Comparison of ENCODE assay signal across 7 mouse cellular contexts in genomic region chr13:63234520-63234919, GRCm38 (mm10).
A peak's percentile ranks its signal among the peaks of the same experiment; 100 is the strongest.
DNase-seq lines count a peak whose midpoint lies in the region; ATAC-seq and TF ChIP-seq lines count a peak whose summit lies in the region.
"Not testable (repeated sequence)": the region's sequence is repeated elsewhere in the genome, so short reads cannot be mapped to it uniquely, and the experiment has no call there.

No protein-coding gene starts in this region.

- not testable (repeated sequence) for TF ChIP-seq POLR2A in ES-Bruce4 (IDR thresholded peaks at IDR 0.05; ENCODE audit: insufficient read depth, low read length); MEL (IDR thresholded peaks at IDR 0.05; ENCODE audit: control insufficient read depth in 1 of 2, insufficient read depth in 1 of 2, low read depth in 1 of 2, low read length in 2 of 2, poor library complexity in 1 of 2)

- not testable (repeated sequence) for ATAC-seq in hindbrain, postnatal 0 days; kidney, postnatal 0 days (replicated peaks; ENCODE audit: low FRiP score, low read depth); liver, embryonic 14.5 days (ENCODE audit: insufficient read depth); lung, postnatal 0 days

- not testable (repeated sequence) for H3K36me3 ChIP-seq in ES-Bruce4 (ENCODE audit: control insufficient read depth, insufficient read depth, low read length, poor library complexity, severe bottlenecking); MEL (ENCODE audit: control insufficient read depth in 1 of 2, insufficient read depth in 2 of 2, low read length in 2 of 2); hindbrain, postnatal 0 days (ENCODE audit: insufficient read depth, low read length); kidney, postnatal 0 days (ENCODE audit: insufficient read depth, low read length); liver, embryonic 14.5 days (replicated peaks; ENCODE audit: control insufficient read depth, insufficient read depth, low read depth); lung, postnatal 0 days (ENCODE audit: insufficient read depth, low read length)

- H3K27ac ChIP-seq in ES-Bruce4 (ENCODE audit: insufficient read depth, low read length); MEL (ENCODE audit: control insufficient read depth, low read depth, low read length); gastrocnemius, adult 2 months; hindbrain, postnatal 0 days; kidney, postnatal 0 days; liver, embryonic 14.5 days; lung, postnatal 0 days (ENCODE audit: low read length): not testable (repeated sequence)

- not testable (repeated sequence) for H3K9me3 ChIP-seq in ES-Bruce4 (replicated peaks; ENCODE audit: control insufficient read depth, insufficient read depth, low read length, poor library complexity, severe bottlenecking); MEL (replicated peaks; ENCODE audit: insufficient read depth, low read length); hindbrain, postnatal 0 days (ENCODE audit: low read length); kidney, postnatal 0 days (replicated peaks; ENCODE audit: low read length); liver, embryonic 14.5 days (ENCODE audit: control insufficient read depth, low read length); lung, postnatal 0 days (ENCODE audit: low read length)

- not testable (repeated sequence) for DNase-seq in MEL (ENCODE audit: low read depth, low spot score); gastrocnemius, adult 2 months; hindbrain, postnatal 0 days (ENCODE audit: low spot score); kidney, postnatal 0 days (ENCODE audit: low spot score); liver, embryonic 14.5 days (ENCODE audit: low read depth in 3 of 3, low spot score in 3 of 3); lung, postnatal 0 days (ENCODE audit: low spot score)

- H3K27me3 ChIP-seq in ES-Bruce4 (ENCODE audit: control insufficient read depth, insufficient read depth, low read length, poor library complexity, severe bottlenecking); MEL (ENCODE audit: control insufficient read depth in 1 of 2, insufficient read depth in 2 of 2, low read length in 2 of 2); hindbrain, postnatal 0 days (ENCODE audit: insufficient read depth, low read length); kidney, postnatal 0 days (ENCODE audit: insufficient read depth, low read length); liver, embryonic 14.5 days (ENCODE audit: control insufficient read depth, insufficient read depth, low read length); lung, postnatal 0 days (replicated peaks; ENCODE audit: insufficient read depth, low read length): not testable (repeated sequence)

- TF ChIP-seq EP300 in ES-Bruce4 (IDR thresholded peaks at IDR 0.05; ENCODE audit: insufficient read depth, low read depth, low read length); MEL (IDR thresholded peaks at IDR 0.05; ENCODE audit: low read depth in 1 of 2, low read length in 2 of 2); liver, embryonic 14.5 days (IDR thresholded peaks at IDR 0.05; ENCODE audit: low read depth); lung, postnatal 0 days (IDR thresholded peaks at IDR 0.05): not testable (repeated sequence)

- not testable (repeated sequence) for H3K4me3 ChIP-seq in ES-Bruce4 (ENCODE audit: low read depth, low read length); MEL (ENCODE audit: control insufficient read depth in 1 of 2, insufficient read depth in 1 of 2, low read depth in 2 of 2, low read length in 2 of 2); gastrocnemius, adult 2 months; hindbrain, postnatal 0 days (ENCODE audit: low read length); kidney, postnatal 0 days (replicated peaks; ENCODE audit: low read depth, low read length); liver, embryonic 14.5 days (ENCODE audit: insufficient read depth in 1 of 2, low read depth in 2 of 2, low read length in 2 of 2); lung, postnatal 0 days (ENCODE audit: low read depth, low read length)

- TF ChIP-seq CTCF in ES-Bruce4 (IDR thresholded peaks at IDR 0.05; ENCODE audit: low read depth, low read length) (peak; percentile 19), MEL (IDR thresholded peaks at IDR 0.05 in 2 of 3, conservative IDR thresholded peaks at IDR 0.05 in 1 of 3; ENCODE audit: control insufficient read depth in 1 of 3, insufficient read depth in 1 of 3, low read depth in 2 of 3, low read length in 3 of 3, poor library complexity in 1 of 3, severe bottlenecking in 1 of 3) (peak; percentile 29 to 45 (median 40); a peak in 5 of 6 replicates)
- TF ChIP-seq CTCF in gastrocnemius, adult 2 months (IDR thresholded peaks at IDR 0.05) = peak; percentile 41
- TF ChIP-seq CTCF in hindbrain, postnatal 0 days (IDR thresholded peaks at IDR 0.05; ENCODE audit: low read depth) = 0 out of 2 replicates have a peak, but pooled peaks have one; percentile 11
- TF ChIP-seq CTCF in kidney, postnatal 0 days (IDR thresholded peaks at IDR 0.05; ENCODE audit: low read depth) = peak; percentile 41; the same call in 1 of the 2 replicates
- peak; percentile 40; the same call in 1 of the 2 replicates for TF ChIP-seq CTCF in liver, embryonic 14.5 days (IDR thresholded peaks at IDR 0.05; ENCODE audit: low read depth)
- peak; percentile 47 for TF ChIP-seq CTCF in lung, postnatal 0 days (IDR thresholded peaks at IDR 0.05)

- intact Hi-C loops in gastrocnemius, adult 2 months (cut with DNase I) = not testable (repeated sequence)

- H3K4me1 ChIP-seq in ES-Bruce4 (ENCODE audit: control insufficient read depth, insufficient read depth, low read length); MEL (ENCODE audit: control insufficient read depth in 1 of 2, insufficient read depth in 2 of 2, low read length in 2 of 2); hindbrain, postnatal 0 days (ENCODE audit: insufficient read depth, low read length); liver, embryonic 14.5 days (replicated peaks; ENCODE audit: control insufficient read depth in 2 of 2, insufficient read depth in 2 of 2, low read length in 1 of 2); lung, postnatal 0 days (ENCODE audit: insufficient read depth, low read depth, low read length): not testable (repeated sequence)
- peaks cover 19% of the 10 kb centered on the region for H3K4me1 ChIP-seq in kidney, postnatal 0 days (replicated peaks; ENCODE audit: insufficient read depth, low read length)

- peak; percentile 45 for TF ChIP-seq RAD21 in MEL (IDR thresholded peaks at IDR 0.05; ENCODE audit: low read depth, low read length)

- H3K79me2 ChIP-seq in MEL (ENCODE audit: control insufficient read depth, insufficient read depth, low read length, poor library complexity) = not testable (repeated sequence)

- H3K4me2 ChIP-seq in hindbrain, postnatal 0 days (ENCODE audit: low read depth, low read length); kidney, postnatal 0 days (ENCODE audit: low read length); liver, embryonic 14.5 days (ENCODE audit: low read depth); lung, postnatal 0 days (replicated peaks; ENCODE audit: low read depth, low read length): not testable (repeated sequence)

- H3K9ac ChIP-seq in ES-Bruce4 (ENCODE audit: low read depth, poor library complexity, severe bottlenecking); MEL (ENCODE audit: control insufficient read depth, low read depth, low read length, poor library complexity, severe bottlenecking); hindbrain, postnatal 0 days (replicated peaks; ENCODE audit: low read length); kidney, postnatal 0 days (ENCODE audit: low read depth, low read length); liver, embryonic 14.5 days (replicated peaks); lung, postnatal 0 days (replicated peaks; ENCODE audit: low read depth): not testable (repeated sequence)

TF ChIP-seq in MEL, 35 proteins besides CTCF, POLR2A, EP300 and RAD21:
- TF ChIP-seq SMC3 (IDR thresholded peaks at IDR 0.05; ENCODE audit: low read depth, low read length) = peak; percentile 55
- peak; percentile 38; the same call in 1 of the 2 replicates for TF ChIP-seq ZC3H11A (IDR thresholded peaks at IDR 0.05; ENCODE audit: low read depth, low read length)
